Mouse (Mus musculus) liver, embryonic 11.5 days (tissue): ENCODE measurements around the gene Tufm. TPM values are rescaled to one million over a fixed set of nuclear protein-coding genes. Genes with fewer than 3 reads are reported as not detected.

ENCODE experiments used
- ATAC-seq: fragments of 200-750 bp; cut with Nextera tagmentation; replicated peaks from 2 replicates; pipeline ENCODE4 v1.8.0; 2017; ENCODE audit warnings: moderate number of reproducible peaks, mild to moderate bottlenecking, moderate TSS enrichment, moderate library complexity; ENCODE audit not compliant: low FRiP score
- DNase-seq: peaks from one replicate; pipeline ENCODE4 v3.0.0-alpha.2; 2017; ENCODE audit warnings: low spot score
- H3K27ac ChIP-seq: fragments of 300-500 bp; sonication (generic); 2 replicates; pipeline ENCODE4 v1.5.1; 2014; ENCODE audit warnings: mild to moderate bottlenecking, low read depth, low read length, control low read depth
- H3K27me3 ChIP-seq: fragments of 300-500 bp; sonication (generic); replicated peaks from 2 replicates; pipeline ENCODE4 v1.6.1; 2014; ENCODE audit warnings: low read length, mixed read lengths; ENCODE audit not compliant: control insufficient read depth, insufficient read depth
- H3K36me3 ChIP-seq: fragments of 300-500 bp; sonication (generic); 2 replicates; pipeline ENCODE4 v1.6.1; 2014; ENCODE audit warnings: mild to moderate bottlenecking, low read length, moderate library complexity, mixed read lengths; ENCODE audit not compliant: control insufficient read depth, insufficient read depth
- H3K4me1 ChIP-seq: fragments of 300-500 bp; sonication (generic); replicated peaks from 2 replicates; pipeline ENCODE4 v1.6.1; 2014; ENCODE audit warnings: low read length, mixed read lengths; ENCODE audit not compliant: control insufficient read depth, insufficient read depth
- H3K4me2 ChIP-seq: fragments of 300-500 bp; sonication (generic); 2 replicates; pipeline ENCODE4 v1.6.1; 2014; ENCODE audit warnings: mild to moderate bottlenecking, control low read depth, moderate library complexity
- H3K4me3 ChIP-seq: fragments of 300-500 bp; sonication (generic); 2 replicates; pipeline ENCODE4 v1.5.1; 2014; ENCODE audit warnings: low read depth, low read length, control low read depth
- H3K9ac ChIP-seq: fragments of 300-500 bp; sonication (generic); 2 replicates; pipeline ENCODE4 v1.6.1; 2014; ENCODE audit warnings: low read depth, low read length, control low read depth
- H3K9me3 ChIP-seq: fragments of 300-500 bp; sonication (generic); 2 replicates; pipeline ENCODE4 v1.6.1; 2016; ENCODE audit warnings: low read length, inconsistent platforms, mixed read lengths; ENCODE audit not compliant: control insufficient read depth
- WGBS: fragments of 180-500 bp; shearing (Covaris S2); extraction: QIAGEN DNeasy Blood & Tissue Kit; methylation state at CpG from one replicate; pipeline ENCODE4 v1.1.7; 2014; 5-methylcytosine and 5-hydroxymethylcytosine counted together
- polyA plus RNA-seq: library from polyadenylated mRNA; unstranded; fragments of >200 nt; fragmentation: Nextera tagmentation; extraction: Ambion mirVana; gene quantifications from 2 replicates; pipeline ENCODE4 v1.2.1, GENCODE M21; 2014

Tufm gene
- polyA plus RNA-seq, 1 experiment from 2014 or later = 193 TPM

GRCm38 (mm10) chr7:126497966-126498365 lies 10.8 kb downstream of the Tufm start:
- Histone ChIP-seq H3K9me3 (no peaks in the 10 kb centered on the region), H3K9ac (no peak overlapping the region), H3K4me2 (no peak overlapping the region), H3K27ac (no peak overlapping the region), H3K4me1 (peaks cover 10% of the 10 kb centered on the region), H3K4me3 (no peak overlapping the region), H3K27me3 (no peaks in the 10 kb centered on the region), H3K36me3 (peaks cover 79% of the 10 kb centered on the region)
- ATAC-seq (no peak), DNase-seq (no peak)
- 94% methylated on average over 12 of the region's 12 CpGs for WGBS

GRCm38 (mm10) chr7:126499416-126499815 lies 12.3 kb downstream of the Tufm start:
- DNase-seq (no peak), ATAC-seq (no peak)
- WGBS = 95% methylated on average over 7 of the region's 7 CpGs
- Histone ChIP-seq H3K4me1 (peaks cover 13% of the 10 kb centered on the region), H3K27me3 (no peaks in the 10 kb centered on the region), H3K4me3 (no peak overlapping the region), H3K9me3 (no peaks in the 10 kb centered on the region), H3K4me2 (no peak overlapping the region), H3K9ac (0 out of 2 replicates have a peak overlapping the region, but pooled peaks have one; percentile 9), H3K36me3 (peaks cover 65% of the 10 kb centered on the region), H3K27ac (no peak overlapping the region)

DNA sequence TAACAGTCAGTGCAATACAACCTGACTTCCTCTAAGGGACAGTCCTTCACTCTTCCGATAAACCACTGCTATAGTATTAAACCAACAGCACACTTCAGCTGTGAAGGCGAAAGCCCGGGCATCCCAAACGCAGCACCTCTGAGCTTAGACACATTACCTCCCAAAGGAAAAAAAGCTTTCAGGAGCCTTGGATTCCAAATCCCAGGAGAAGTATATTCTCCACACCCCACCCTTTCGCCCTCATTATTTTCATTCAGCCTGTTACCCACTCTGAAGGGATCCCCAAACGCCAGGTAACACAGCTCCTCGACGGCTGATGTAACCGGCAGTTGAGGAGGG lies 14.5 kb downstream of the Tufm start:
- WGBS = 5% methylated on average over 9 of the region's 9 CpGs
- Histone ChIP-seq H3K9me3 (no peaks in the 10 kb centered on the region), H3K27me3 (no peaks in the 10 kb centered on the region), H3K9ac (peak overlapping the region; percentile 99), H3K27ac (peak overlapping the region; percentile 100), H3K4me3 (peak overlapping the region; percentile 98), H3K36me3 (peaks cover 43% of the 10 kb centered on the region), H3K4me2 (peak overlapping the region; percentile 85), H3K4me1 (peaks cover 13% of the 10 kb centered on the region)
- ATAC-seq (no peak), DNase-seq (no peak)

DNA sequence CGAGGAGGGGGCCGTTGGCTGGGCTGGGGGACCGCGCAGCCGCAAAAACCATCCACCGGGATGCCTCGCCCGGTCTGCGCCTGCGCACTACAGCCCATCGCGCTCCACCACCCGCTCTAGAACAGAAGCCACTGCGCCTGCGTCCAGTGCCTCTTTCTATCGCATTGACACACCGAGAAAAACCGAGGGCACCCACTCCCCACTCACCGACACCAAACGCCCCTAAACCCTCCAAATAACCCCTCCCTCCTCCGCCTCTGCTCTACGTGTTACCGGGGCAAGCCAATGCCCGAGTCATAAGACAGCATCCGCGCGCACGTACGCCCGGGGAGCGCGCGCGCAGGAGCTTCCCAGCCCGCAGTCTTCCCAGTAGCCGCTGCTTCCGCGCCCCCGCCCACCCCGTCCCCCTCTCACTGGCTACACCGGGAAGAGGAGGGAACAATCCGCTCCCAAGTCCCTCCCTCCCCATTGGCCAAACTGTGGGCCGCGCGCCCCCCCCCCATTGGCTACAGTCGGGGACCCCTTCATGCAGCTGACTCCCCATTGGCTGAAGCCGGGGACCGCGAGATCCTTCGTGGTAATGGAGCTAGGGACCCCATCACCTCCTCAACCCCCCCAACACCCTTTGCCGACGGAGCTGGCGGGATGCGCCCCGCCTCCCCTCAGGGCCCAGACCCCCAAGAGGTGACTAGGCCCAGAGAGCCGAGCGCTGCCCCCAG lies 15.0 kb downstream of the Tufm start:
- peak overlapping the region; percentile 100 for H3K27ac ChIP-seq
- H3K27me3 ChIP-seq = no peaks in the 10 kb centered on the region
- DNase-seq (peak; percentile 96), ATAC-seq (peak; percentile 86)
- peaks cover 13% of the 10 kb centered on the region for H3K4me1 ChIP-seq
- WGBS = under 1% methylated on average over 55 of the region's 57 CpGs
- peaks cover 38% of the 10 kb centered on the region for H3K36me3 ChIP-seq
- H3K9me3 ChIP-seq = no peaks in the 10 kb centered on the region
- peak overlapping the region; percentile 98 for H3K4me3 ChIP-seq
- H3K9ac ChIP-seq = peak overlapping the region; percentile 99
- H3K4me2 ChIP-seq = peak overlapping the region; percentile 85

GRCm38 (mm10) chr7:126502751-126503150 lies 15.6 kb downstream of the Tufm start:
- no peak for ATAC-seq
- Histone ChIP-seq H3K9me3 (no peaks in the 10 kb centered on the region), H3K4me1 (peaks cover 13% of the 10 kb centered on the region), H3K4me3 (peak overlapping the region; percentile 98), H3K36me3 (peaks cover 32% of the 10 kb centered on the region), H3K27me3 (no peaks in the 10 kb centered on the region), H3K27ac (peak overlapping the region; percentile 100), H3K9ac (peak overlapping the region; percentile 99), H3K4me2 (peak overlapping the region; percentile 85)
- 0% methylated on average over 39 of the region's 40 CpGs for WGBS
- no peak for DNase-seq

- DNase-seq (peak; percentile 98), ATAC-seq (peak; percentile 85)
- peaks cover 13% of the 10 kb centered on the region for H3K4me1 ChIP-seq
- H3K9ac ChIP-seq = peak within 1 kb of the TSS; percentile 99
- under 1% methylated on average over 71 of the region's 72 CpGs for WGBS
- no peaks in the 10 kb centered on the region for H3K27me3 ChIP-seq
- H3K36me3 ChIP-seq = peaks cover 27% of the 10 kb centered on the region
- H3K27ac ChIP-seq = peak within 1 kb of the TSS; percentile 100
- peak within 1 kb of the TSS; percentile 98 for H3K4me3 ChIP-seq
- peak within 1 kb of the TSS; percentile 85 for H3K4me2 ChIP-seq
- no peaks in the 10 kb centered on the region for H3K9me3 ChIP-seq
Measured at GRCm38 (mm10) chr7:126503273-126503878, 16.2 kb downstream of the Tufm start, which contains the start of gene Atxn2l. Atxn2l (minus strand) TSS chr7:126503437.

- Histone ChIP-seq H3K4me1 (peaks cover 13% of the 10 kb centered on the region), H3K27ac (no peak overlapping the region), H3K4me2 (no peak overlapping the region), H3K9me3 (no peaks in the 10 kb centered on the region), H3K9ac (no peak overlapping the region), H3K27me3 (no peaks in the 10 kb centered on the region), H3K36me3 (peaks cover 14% of the 10 kb centered on the region), H3K4me3 (no peak overlapping the region)
- DNase-seq (no peak), ATAC-seq (no peak)
- 83% methylated on average over 2 of the region's 2 CpGs for WGBS
Measured at GRCm38 (mm10) chr7:126504913-126505312, 17.8 kb downstream of the Tufm start.

DNA sequence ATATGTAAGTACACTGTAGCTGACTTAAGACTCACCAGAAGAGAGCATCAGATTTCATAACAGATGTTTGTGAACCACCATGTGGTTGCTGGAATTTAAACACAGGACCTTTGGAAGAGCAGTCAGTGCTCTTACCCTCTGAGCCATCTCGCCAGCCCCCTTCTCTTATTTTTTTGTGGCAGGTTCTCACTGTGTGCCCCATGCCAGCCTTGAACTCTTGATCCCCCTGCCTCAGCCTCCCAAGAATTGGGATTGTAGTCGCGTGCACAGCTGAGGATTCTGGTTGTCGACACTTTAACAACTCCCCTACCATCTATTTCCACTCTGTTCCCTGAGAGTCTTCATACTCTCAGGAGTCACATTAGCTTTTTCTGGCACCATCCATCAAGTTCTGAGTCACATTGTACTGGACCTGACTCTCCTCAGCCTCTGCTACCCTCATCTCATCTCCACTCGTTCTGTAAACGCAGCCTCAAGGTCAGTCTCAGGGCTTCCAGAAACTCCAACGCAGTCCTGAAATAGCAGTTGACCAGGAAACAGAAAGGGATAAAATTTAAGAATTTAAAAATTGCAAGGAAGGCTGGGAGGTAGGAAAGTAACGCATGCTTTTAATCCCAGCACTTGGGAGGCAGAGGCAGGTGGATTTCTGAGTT lies 20.1 kb downstream of the Tufm start:
- Histone ChIP-seq H3K4me1 (peaks cover 3% of the 10 kb centered on the region), H3K4me2 (no peak overlapping the region), H3K4me3 (no peak overlapping the region), H3K27ac (no peak overlapping the region), H3K36me3 (no peaks in the 10 kb centered on the region), H3K9me3 (no peaks in the 10 kb centered on the region), H3K9ac (no peak overlapping the region), H3K27me3 (no peaks in the 10 kb centered on the region)
- 77% methylated on average over 8 of the region's 8 CpGs for WGBS
- DNase-seq (no peak), ATAC-seq (no peak)
